Mouse (Mus musculus): ENCODE measurements around the gene Scgb2b3. TPM values are rescaled to one million over a fixed set of nuclear protein-coding genes. Genes with fewer than 3 reads are reported as not detected.

The Scgb2b3 gene
- not detected in 2 replicates for polyA plus RNA-seq (2016; fragmentation: Nextera tagmentation; extraction: Ambion mirVana)

DNA sequence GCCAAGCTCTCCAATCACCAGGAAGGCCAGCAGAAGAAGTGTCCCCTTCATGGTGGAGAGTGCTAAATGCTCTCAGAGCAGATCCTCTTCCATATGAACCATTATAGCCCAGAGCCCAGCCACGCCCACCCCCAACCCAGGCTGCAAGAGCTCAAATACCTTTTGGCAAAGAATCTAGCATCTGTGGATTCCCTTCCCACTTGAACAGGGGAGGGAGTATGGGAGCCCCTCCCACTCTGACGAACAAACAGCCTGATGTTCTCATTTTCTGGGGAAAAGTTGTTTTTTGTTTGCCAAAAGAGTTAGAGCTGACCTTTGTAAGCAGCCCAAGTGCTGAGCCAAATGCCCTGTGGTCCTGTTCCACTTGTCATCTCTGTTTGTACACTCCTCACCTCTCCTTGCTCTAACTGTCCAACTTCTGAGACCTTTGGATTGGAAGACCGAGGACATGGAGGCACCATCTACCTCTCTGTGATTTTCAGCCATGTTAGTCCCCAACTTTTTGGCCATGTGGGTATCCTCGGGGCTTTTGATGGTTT, at the start of gene Scgb2b3:
TSS of gene Scgb2b3 (minus strand) at position 51 of the 539 bp plus-strand sequence.
- H3K9me3 ChIP-seq = peaks cover 52% of the 10 kb centered on the region; the same call in 1 of the 2 replicates
- H3K36me3 ChIP-seq (replicated peaks) = no peaks in the 10 kb centered on the region
- H3K4me3 ChIP-seq (replicated peaks) = no peak within 1 kb of the TSS
- ATAC-seq (ENCODE audit: low FRiP score) = no peak
- no peaks in the 10 kb centered on the region for H3K27me3 ChIP-seq
- H3K27ac ChIP-seq = no peak within 1 kb of the TSS
- H3K9ac ChIP-seq = no peak within 1 kb of the TSS
- no peaks in the 10 kb centered on the region for H3K4me1 ChIP-seq
- no peak within 1 kb of the TSS for H3K4me2 ChIP-seq
- 69% methylated on average over 4 of the region's 4 CpGs for WGBS

GRCm38 (mm10) chr7:31375292-31375691, 13.4 kb upstream of the Scgb2b3 start, which contains the start of gene Scgb1b3:
Gene Scgb1b3 (plus strand): TSS chr7:31375592.
- H3K4me3 ChIP-seq (replicated peaks) = no peak within 1 kb of the TSS
- 77% methylated on average over 3 of the region's 3 CpGs for WGBS
- H3K36me3 ChIP-seq (replicated peaks) = no peaks in the 10 kb centered on the region
- peaks cover 40% of the 10 kb centered on the region for H3K9me3 ChIP-seq
- no peaks in the 10 kb centered on the region for H3K4me1 ChIP-seq
- H3K27ac ChIP-seq = no peak within 1 kb of the TSS
- H3K9ac ChIP-seq = no peak within 1 kb of the TSS
- ATAC-seq (ENCODE audit: low FRiP score) = no peak
- no peaks in the 10 kb centered on the region for H3K27me3 ChIP-seq
- H3K4me2 ChIP-seq = no peak within 1 kb of the TSS

Other genes with a start within 250 kb of the Scgb2b3 start
- 0.49 and 0.67 TPM in 2 replicates for gene Hpn, start 246.8 kb downstream of the Scgb2b3 start, polyA plus RNA-seq (2016; fragmentation: Nextera tagmentation; extraction: Ambion mirVana)
- 1.1 and 1.3 TPM in 2 replicates for gene Scn1b, start 235.1 kb downstream of the Scgb2b3 start, polyA plus RNA-seq (2016; fragmentation: Nextera tagmentation; extraction: Ambion mirVana)
- gene Gramd1a, start 206.2 kb downstream of the Scgb2b3 start, polyA plus RNA-seq (2016; fragmentation: Nextera tagmentation; extraction: Ambion mirVana) = 155 and 174 TPM in 2 replicates
- not detected in 2 replicates for gene Scgb2b2, start 71.6 kb downstream of the Scgb2b3 start, polyA plus RNA-seq (2016; fragmentation: Nextera tagmentation; extraction: Ambion mirVana)
- gene Scgb1b2, start 70.3 kb downstream of the Scgb2b3 start, polyA plus RNA-seq (2016; fragmentation: Nextera tagmentation; extraction: Ambion mirVana) = not detected in 2 replicates
- not detected in 2 replicates for gene Scgb1b3, start 13.5 kb upstream of the Scgb2b3 start, polyA plus RNA-seq (2016; fragmentation: Nextera tagmentation; extraction: Ambion mirVana)

All from forebrain, embryonic 12.5 days (tissue).